Mouse (Mus musculus): ENCODE measurements around the gene Gm49387.
"Not testable (repeated sequence)": the region's sequence is repeated elsewhere in the genome, so short reads cannot be mapped to it uniquely, and the experiment has no call there.

Gene Gm49387

GRCm38 (mm10) chr14:31641506-31642155, 953 bp upstream of the Gm49387 start:
- no peak for DNase-seq (ENCODE audit: low read depth, low spot score)

GRCm38 (mm10) chr14:31640890-31641505, 320 bp upstream of the Gm49387 start, which contains the start of the genes Btd and Hacl1:
Gene Btd, plus strand, starts transcription at chr14:31641028.
Gene Hacl1, minus strand, starts transcription at chr14:31641286.
- DNase-seq (ENCODE audit: low read depth, low spot score) = peak; percentile 83

- no peak for DNase-seq (ENCODE audit: low read depth, low spot score)
These were observed 10.0 kb downstream of the Gm49387 start for GRCm38 (mm10) chr14:31630677-31631076.

- DNase-seq (ENCODE audit: low read depth, low spot score) = no peak
These were observed 17.9 kb downstream of the Gm49387 start for GRCm38 (mm10) chr14:31622748-31623147.

- DNase-seq (ENCODE audit: low read depth, low spot score) = no peak
These were observed 20.0 kb downstream of the Gm49387 start for GRCm38 (mm10) chr14:31620591-31621223.

- no peak for DNase-seq (ENCODE audit: low read depth, low spot score)
These were observed 22.7 kb downstream of the Gm49387 start for GRCm38 (mm10) chr14:31617997-31618396.

GRCm38 (mm10) chr14:31617204-31617603, 23.5 kb downstream of the Gm49387 start:
- no peak for DNase-seq (ENCODE audit: low read depth, low spot score)

GRCm38 (mm10) chr14:31613671-31614070, 27.0 kb downstream of the Gm49387 start:
- DNase-seq (ENCODE audit: low read depth, low spot score) = no peak

- no peak for DNase-seq (ENCODE audit: low read depth, low spot score)
These were observed 28.7 kb downstream of the Gm49387 start for GRCm38 (mm10) chr14:31611986-31612385.

- DNase-seq (ENCODE audit: low read depth, low spot score) = no peak
These were observed 35.2 kb downstream of the Gm49387 start for GRCm38 (mm10) chr14:31605514-31605913.

GRCm38 (mm10) chr14:31604916-31605315, 35.8 kb downstream of the Gm49387 start:
- no peak for DNase-seq (ENCODE audit: low read depth, low spot score)

- not testable (repeated sequence) for DNase-seq (ENCODE audit: low read depth, low spot score)
These were observed 38.1 kb downstream of the Gm49387 start for GRCm38 (mm10) chr14:31602616-31602979.

- no peak for DNase-seq (ENCODE audit: low read depth, low spot score)
These were observed 38.6 kb downstream of the Gm49387 start for GRCm38 (mm10) chr14:31601908-31602615.

- DNase-seq (ENCODE audit: low read depth, low spot score) = no peak
These were observed 43.2 kb downstream of the Gm49387 start for GRCm38 (mm10) chr14:31597446-31597845.

- no peak for DNase-seq (ENCODE audit: low read depth, low spot score)
These were observed 44.3 kb downstream of the Gm49387 start for GRCm38 (mm10) chr14:31596408-31596807.

GRCm38 (mm10) chr14:31594693-31595092, 46.0 kb downstream of the Gm49387 start:
- no peak for DNase-seq (ENCODE audit: low read depth, low spot score)

GRCm38 (mm10) chr14:31593036-31593435, 47.6 kb downstream of the Gm49387 start:
- DNase-seq (ENCODE audit: low read depth, low spot score) = no peak

- no peak for DNase-seq (ENCODE audit: low read depth, low spot score)
These were observed 49.4 kb downstream of the Gm49387 start, which contains the start of gene Colq for GRCm38 (mm10) chr14:31591243-31591642. Gene Colq, minus strand, starts transcription at chr14:31591343.

GRCm38 (mm10) chr14:31586451-31586850, 54.2 kb downstream of the Gm49387 start:
- no peak for DNase-seq (ENCODE audit: low read depth, low spot score)

GRCm38 (mm10) chr14:31583082-31583481, 57.6 kb downstream of the Gm49387 start:
- no peak for DNase-seq (ENCODE audit: low read depth, low spot score)

GRCm38 (mm10) chr14:31577966-31578735, 62.5 kb downstream of the Gm49387 start:
- no peak for DNase-seq (ENCODE audit: low read depth, low spot score)
